Mouse (Mus musculus): ENCODE measurements around the gene Nr3c2.

DNA sequence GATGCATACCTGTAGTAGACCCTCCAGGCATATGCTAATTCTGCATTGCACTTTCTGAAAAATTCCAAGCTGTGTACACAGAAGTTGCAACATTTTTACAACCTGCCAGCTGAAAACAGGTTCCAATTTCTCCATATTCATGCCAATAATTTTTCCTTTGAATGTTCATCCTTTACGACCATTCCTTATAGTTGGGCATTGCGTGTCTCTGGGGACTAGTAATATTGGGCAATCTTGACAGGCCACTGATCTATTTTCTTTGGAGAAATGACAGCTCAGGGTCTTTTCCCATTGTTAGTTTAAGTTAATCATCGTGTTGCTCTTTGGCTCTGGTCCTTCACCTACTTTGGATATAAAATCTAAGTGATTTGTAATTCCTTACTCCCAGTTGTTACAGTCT lies 291.2 kb downstream of the Nr3c2 start:
- TF ChIP-seq RAD21 (IDR thresholded peaks at IDR 0.05; ENCODE audit: low read depth, low read length) (no peak), CTCF (conservative IDR thresholded peaks at IDR 0.05 in 1 of 2, IDR thresholded peaks at IDR 0.05 in 1 of 2; ENCODE audit: low read depth in 2 of 2, low read length in 2 of 2) (no peak), KAT2A (IDR thresholded peaks at IDR 0.05; ENCODE audit: insufficient replicate concordance, low read length) (no peak)

Measured in CH12.LX (cell line).